Mouse (Mus musculus): ENCODE results near the gene Ankrd33b.

Ankrd33b gene

DNA sequence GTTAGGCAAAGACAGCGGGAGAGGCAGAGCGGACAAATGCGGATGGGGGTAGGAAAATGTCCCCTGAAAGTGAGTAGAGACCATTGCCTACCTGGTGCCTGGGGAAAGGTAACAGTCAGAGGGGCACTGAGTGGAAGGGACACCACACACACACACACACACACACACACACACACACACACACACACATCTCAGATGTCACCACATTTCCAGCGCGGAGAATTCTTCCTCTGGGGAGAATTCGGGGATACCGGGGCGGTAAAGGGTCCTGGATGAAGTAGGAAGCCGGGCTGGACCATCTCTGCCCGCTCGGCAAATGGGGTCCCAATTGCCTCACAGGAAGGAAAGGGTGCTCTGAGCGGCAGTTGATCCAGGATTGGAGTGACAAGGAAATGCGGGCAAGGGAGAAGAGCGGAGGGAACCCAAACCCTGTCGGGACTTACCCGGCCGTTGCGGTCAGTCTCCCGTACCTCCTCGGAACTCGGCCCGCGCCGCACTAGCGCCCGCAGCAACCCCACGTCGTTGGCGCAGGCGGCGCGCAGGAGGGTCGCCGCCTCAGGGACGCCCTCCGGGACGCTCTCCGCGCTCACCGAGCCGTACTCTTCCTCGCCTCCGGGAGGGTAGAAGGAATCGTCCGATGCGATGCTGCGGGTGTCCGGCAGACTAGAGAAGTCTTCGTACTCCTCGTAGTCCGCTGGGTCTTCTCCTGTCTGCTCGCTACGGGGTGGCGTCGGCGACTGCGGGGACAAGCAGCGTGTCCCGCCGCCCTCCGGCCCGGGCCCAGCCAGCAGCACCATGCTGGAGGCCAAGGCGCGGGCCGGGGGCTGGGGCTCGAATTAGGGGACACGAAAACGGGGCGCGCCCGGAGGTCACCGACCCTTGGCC, 688 bp downstream of the Ankrd33b start:
- peak; percentile 16 for DNase-seq

DNA sequence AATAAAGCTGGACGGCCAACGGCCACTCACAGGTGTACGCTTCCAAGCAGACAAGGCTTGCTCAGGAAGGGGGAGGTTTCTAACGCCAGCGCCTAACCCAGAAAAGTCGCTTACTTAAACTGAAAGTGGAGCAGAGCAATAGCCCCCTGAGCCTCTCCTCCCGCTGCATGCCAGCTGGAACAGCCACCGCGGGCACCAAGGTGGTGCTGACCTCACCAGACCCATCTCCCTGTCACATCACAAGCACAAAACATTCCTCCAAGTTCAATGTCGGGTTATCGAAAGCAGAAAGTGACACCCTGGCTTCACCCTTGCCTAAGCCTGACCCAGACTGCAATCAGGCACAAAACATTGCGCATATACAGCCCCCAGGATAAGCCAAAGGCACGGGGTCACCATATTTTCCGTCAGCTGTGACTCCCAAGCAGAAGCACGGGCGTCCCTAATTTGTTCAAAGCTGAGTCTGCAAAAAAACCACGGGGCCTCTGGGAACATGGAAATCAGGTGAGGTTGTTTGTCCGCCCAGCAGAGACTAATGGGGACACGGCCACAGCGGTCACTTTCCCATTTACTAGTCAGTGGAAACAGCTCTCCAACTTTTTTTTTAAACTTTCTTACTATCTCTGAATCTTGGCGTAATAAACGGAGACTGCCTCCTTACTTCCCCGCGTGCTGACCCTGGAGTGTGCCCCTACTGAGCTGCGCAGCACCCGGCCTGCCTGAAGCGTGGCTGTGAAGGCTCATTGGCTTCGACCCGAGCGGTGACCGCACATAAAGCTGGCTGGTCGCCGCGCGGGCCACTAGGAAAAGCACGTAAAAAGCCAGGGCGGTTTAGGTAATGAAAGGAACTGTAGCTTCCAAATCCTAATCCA, 1.6 kb downstream of the Ankrd33b start:
- peak; percentile 31 for DNase-seq

- no peak for DNase-seq
Measured at GRCm38 (mm10) chr15:31365041-31365719, 2.3 kb downstream of the Ankrd33b start.

DNA sequence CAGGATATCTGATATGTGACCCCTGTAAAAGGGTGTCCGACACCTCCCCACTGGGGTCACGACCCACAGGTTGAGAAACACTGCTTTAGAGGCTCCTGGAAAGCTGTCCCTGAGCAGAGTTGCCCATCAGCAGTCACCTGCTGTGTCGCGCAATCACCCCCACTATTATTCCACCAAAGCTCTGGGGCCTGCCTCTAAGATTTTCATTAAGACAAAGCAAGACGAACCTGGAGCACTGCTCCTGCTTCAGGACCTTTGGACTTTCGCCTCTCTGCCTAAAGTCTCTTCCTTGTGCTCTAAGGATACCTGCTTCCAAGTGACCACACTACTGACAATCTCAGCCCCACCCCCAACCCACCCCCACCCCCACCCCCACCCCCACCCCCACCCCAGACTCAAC, 3.1 kb downstream of the Ankrd33b start:
- DNase-seq, result no peak

DNA sequence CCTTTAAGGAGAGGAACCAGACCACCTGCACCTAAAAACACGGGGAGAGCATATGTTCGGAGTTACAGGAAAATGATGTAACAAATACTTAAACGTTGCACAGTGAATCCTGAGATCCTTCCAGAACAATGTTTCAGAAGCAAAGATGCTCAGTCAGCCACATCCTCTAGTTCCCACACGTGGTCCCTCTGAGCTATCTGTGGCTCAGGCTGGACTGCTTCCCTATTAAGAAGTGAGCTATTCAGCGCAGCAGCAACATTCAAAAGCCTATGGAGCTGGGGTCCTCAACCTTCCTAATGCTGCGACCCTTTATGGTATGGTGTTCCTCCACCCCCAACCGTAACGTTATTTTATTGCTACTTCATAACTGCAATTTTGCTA, 3.6 kb downstream of the Ankrd33b start:
- no peak for DNase-seq

- no peak for DNase-seq
Measured at GRCm38 (mm10) chr15:31363241-31363980, 4.1 kb downstream of the Ankrd33b start.

- DNase-seq, result no peak
Measured at GRCm38 (mm10) chr15:31361259-31361853, 6.2 kb downstream of the Ankrd33b start.

DNA sequence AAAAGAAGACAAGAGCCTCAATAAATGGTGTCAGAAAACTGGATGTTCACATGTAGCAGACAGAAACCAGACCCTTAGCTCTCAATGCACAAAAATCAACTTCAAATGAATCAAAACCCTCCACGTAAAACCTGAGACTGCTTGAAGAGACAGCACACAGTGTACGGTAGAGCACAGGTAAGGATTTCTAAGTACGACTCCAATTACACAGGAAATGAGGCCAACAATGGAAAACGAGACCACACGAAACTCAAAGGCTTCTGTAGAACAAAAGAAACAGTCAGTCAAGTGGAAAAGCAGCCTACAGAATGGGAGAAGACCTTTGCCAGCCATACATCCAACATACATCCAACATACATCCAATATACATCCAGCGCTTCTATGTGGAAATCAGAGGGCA, 6.9 kb downstream of the Ankrd33b start:
- no peak for DNase-seq

DNA sequence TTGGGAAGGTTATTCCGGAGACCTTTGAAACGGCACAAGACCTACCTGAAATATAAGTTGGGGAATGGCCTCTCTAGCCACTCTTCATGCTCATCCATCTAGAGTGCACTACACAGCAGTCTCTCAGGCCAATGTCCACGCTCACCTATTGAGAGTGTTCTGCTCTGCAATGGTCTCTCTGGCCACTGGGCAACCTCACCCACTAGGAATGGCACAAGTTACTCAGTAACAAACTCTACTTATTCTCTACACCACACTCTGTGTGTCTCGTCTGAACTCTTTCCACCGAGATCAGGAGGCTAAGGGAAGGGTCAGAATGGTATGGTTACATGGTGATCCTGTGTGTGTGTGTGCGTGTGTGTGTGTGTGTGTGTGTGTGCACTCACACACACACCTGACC, 7.7 kb downstream of the Ankrd33b start:
- no peak for DNase-seq

GRCm38 (mm10) chr15:31352494-31353279, 14.8 kb downstream of the Ankrd33b start:
- DNase-seq, result no peak

- DNase-seq, result peak; percentile 34
Measured at GRCm38 (mm10) chr15:31349810-31350341, 17.6 kb downstream of the Ankrd33b start.

DNA sequence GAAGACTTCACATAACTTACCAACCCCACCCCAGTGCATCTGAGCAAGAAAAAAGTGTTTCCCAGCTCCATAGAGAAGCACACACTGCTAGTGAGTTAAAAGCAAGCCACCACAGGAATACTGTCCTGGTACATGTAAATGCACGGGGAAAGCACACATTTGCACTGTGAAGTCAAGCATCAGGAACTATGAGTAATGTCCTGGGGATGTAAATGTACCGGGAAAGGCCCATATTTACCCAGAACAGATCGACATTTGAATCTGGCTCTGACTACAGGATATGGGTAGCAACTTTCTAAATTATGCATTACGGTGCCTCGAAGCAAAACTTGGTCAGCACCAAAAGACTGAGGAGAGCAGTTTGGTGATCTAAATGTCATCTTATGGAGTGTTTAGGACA, 18.5 kb downstream of the Ankrd33b start:
- DNase-seq, result no peak

- DNase-seq, result no peak
Measured at GRCm38 (mm10) chr15:31348241-31348640, 19.3 kb downstream of the Ankrd33b start.

DNA sequence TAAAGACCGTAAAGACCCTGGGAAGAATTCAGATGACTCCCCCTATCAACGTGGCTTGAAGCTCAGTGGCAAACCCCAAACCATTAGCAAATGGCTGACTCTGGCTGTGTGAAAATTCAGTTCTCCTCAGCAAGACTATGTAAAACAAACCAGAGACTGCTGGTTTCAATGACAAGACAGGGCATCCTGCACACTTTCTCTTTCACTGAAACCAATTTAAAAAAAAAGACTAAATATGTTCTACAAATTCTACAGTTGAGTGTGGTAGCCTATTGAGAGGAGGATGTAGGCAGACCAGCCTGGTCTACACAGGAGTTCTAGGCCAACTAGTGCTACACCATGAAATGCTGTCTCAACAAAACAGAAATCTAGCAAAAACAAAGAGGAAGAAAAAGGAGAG, 21.0 kb downstream of the Ankrd33b start:
- no peak for DNase-seq

DNA sequence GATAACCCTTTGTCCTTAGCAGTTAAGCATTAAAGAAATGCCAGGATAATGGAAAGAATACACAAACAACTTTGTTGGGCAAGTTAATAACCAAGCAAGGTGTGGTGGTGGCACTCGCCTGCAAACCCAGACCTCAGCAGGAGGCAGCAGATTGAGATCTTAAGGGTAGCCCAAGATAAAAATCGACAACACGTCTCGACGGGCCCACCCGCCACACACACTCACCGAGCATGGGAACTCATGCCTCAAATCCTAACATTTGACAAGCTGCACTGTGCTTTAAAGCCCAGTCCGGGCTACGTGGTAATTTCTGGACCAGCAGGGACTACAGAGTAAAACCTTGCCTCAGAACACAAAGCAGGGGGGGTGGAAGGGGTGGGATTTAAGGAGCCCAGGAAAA, 22.2 kb downstream of the Ankrd33b start:
- DNase-seq, result no peak

DNA sequence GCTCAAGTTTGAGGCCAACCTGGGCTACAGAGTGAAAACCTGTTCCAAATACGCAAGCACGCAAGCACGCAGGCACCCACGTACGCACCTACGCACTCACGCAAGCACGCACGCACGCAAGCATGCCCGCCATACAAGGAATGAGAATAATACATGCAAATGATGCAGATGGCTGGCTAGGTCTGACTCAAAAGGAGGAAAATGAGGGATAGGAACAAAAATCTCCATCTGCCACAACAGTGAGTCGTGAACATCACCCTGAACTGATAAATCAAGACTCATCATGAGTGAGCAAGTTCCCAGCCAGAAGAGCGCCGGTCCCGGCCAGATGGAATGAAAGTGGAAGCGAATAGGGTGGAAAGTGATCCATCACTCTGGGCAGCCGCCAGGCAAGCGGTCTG, 22.7 kb downstream of the Ankrd33b start:
- DNase-seq, result no peak

DNA sequence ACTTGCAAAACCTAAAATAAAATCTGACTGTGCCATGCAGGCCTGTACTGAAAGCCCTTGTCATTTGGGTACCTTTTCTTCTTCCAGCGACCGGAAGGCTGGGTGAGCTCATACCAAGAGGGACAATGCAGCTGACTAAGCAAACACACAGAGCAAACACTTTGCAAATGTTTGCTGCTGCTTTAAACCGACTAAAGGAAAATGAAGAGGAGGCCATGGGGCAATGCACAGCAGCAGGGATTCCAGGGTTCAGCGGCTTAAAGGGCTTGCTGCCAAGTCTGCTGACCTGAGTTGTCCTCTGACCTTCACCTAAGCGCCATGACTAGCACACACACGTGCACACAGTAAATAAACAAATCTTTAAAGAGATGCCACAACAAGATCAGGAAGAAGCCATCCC, 23.9 kb downstream of the Ankrd33b start:
- peak; percentile 21 for DNase-seq

DNA sequence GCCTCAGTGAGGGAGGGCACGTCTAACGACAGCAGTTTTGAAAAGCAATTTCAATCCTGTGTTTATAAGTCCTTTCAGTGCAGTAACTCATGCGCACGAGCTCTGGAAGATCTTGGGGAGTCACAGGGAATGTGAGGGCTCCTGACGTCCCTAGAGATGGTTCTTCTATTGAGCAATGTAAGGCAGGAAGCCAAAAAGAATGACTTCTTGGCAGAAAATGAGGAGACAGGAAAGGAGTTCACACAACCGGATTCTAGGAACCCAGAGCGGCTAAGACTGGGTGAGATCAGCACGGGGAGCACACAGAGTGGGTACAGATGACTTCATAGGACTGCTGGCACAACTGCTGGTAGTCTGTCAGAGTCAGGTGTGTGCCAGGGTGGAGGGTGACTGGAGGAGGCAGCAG, 25.0 kb downstream of the Ankrd33b start:
- DNase-seq, result peak; percentile 49

DNA sequence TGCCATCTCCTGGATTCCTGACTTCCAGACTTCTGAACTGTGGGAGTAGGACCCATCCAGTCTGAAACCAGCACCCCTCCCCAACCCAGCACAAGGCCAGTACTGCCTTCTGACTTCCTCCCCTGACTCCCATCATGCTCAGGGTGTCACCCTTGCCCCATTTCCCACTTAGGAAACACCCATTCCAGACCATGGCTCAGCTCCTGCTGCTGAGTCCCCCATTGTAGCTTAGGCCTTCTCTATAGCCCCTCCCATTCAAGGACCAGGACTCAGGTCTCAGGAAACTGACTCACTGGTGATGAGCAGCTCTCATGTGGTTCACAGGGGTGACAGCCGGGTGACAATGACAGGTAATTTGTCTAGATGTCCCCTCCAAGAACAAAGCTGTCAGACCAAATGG, 25.5 kb downstream of the Ankrd33b start:
- DNase-seq, result no peak

DNA sequence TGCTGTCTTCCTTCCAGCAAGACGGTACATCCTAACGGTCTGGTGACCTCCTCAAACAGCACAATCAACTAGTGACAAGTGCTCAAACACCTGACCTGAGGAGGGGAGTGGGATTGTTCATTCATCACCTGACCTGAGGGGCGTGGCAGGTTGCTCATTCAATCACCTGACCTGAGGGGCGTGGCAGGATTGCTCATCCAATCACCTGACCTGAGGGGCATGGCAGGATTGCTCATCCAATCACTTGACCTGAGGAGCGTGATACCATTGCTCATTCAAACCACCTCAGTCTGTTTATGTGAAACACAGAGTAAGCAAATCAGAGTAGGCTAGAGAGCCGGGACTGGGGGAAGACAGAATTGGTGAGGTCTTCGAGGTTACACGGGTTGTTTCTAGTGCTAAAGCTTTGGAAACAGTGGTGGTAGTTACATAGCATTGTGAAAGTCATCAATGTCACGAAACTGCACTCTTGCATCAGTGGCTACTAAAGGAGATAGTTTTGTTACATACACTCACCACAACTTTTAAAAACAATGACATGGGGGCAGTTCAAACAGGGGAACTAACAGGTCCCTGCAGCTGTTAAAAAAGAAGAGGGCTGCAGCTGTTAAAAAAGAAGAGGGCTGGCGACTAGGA, 28.8 kb downstream of the Ankrd33b start:
- no peak for DNase-seq

DNA sequence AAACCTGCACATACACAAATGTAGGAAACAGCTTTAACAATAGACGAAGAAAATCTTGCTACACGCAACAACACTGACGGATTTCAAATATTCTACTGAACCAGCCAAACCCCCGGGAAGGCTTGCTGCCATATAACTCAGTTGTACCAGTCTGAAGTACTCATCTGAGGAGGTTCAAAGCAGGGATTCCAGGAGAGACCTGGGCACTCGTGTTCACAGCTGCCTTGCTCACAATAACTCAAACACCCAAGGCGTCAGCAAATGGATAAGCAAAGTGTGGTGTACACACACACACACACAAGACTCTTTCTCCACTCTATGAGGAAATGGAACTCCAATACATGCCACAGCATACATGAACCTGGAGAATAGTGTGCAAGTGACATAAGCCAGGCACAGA, 29.5 kb downstream of the Ankrd33b start:
- DNase-seq, result no peak
